Mouse (Mus musculus): ENCODE data around the gene Gnao1. TPM values are rescaled to one million over a fixed set of nuclear protein-coding genes. Genes with fewer than 3 reads are reported as not detected.

Gnao1 gene
- polyA plus RNA-seq, 1 experiment from 2014 or later = 2.8 TPM

DNA sequence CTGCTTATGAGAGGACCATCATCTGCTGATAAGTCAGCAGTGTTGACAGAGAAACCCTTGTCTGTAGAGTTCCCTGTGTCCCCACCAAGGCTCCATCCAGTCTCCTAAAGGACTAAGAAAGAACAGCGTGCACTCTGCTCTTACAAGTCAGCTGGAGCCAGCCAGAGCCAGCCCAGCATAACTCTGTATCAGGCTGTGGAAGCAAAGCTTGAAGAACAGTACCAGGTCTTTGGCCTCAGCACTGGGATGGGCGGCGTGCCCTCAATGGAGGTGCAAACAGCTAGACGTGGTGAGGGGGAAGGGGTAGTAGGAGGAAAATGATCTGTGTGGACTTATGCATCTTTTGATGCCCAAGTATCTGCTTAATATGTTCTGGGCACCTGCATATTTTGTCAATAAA, 32.8 kb downstream of the Gnao1 start:
- no peak for ATAC-seq (ENCODE audit: low FRiP score, low TSS enrichment)
- H3K9me3 ChIP-seq (ENCODE audit: low read length) = no peaks in the 10 kb centered on the region
- H3K36me3 ChIP-seq (ENCODE audit: insufficient read depth, low read length) = no peaks in the 10 kb centered on the region
- no peaks in the 10 kb centered on the region for H3K27me3 ChIP-seq (ENCODE audit: insufficient read depth, low read length)
- no peak overlapping the region for H3K4me2 ChIP-seq (replicated peaks; ENCODE audit: low read depth, low read length)
- 92% methylated on average over 4 of the region's 4 CpGs for WGBS
- H3K4me3 ChIP-seq (ENCODE audit: low read length) = no peak overlapping the region
- H3K4me1 ChIP-seq (ENCODE audit: insufficient read depth, low read length) = peaks cover 5% of the 10 kb centered on the region; the same call in 1 of the 2 replicates
- H3K27ac ChIP-seq (ENCODE audit: low read length) = no peak overlapping the region
- no peak overlapping the region for H3K9ac ChIP-seq (replicated peaks; ENCODE audit: low read length)

- H3K9me3 ChIP-seq (ENCODE audit: low read length) = no peaks in the 10 kb centered on the region
- H3K4me1 ChIP-seq (ENCODE audit: insufficient read depth, low read length) = peaks cover 8% of the 10 kb centered on the region; the same call in 1 of the 2 replicates
- H3K36me3 ChIP-seq (ENCODE audit: insufficient read depth, low read length) = no peaks in the 10 kb centered on the region
- 36% methylated on average over 12 of the region's 12 CpGs for WGBS
- peak; percentile 52; the same call in 1 of the 2 replicates for ATAC-seq (ENCODE audit: low FRiP score, low TSS enrichment)
- H3K27me3 ChIP-seq (ENCODE audit: insufficient read depth, low read length) = no peaks in the 10 kb centered on the region
- H3K4me2 ChIP-seq (replicated peaks; ENCODE audit: low read depth, low read length) = no peak overlapping the region
- no peak overlapping the region for H3K4me3 ChIP-seq (ENCODE audit: low read length)
- H3K27ac ChIP-seq (ENCODE audit: low read length) = no peak overlapping the region
- H3K9ac ChIP-seq (replicated peaks; ENCODE audit: low read length) = no peak overlapping the region
Observed at GRCm38 (mm10) chr8:93843858-93844502, 34.2 kb downstream of the Gnao1 start.

GRCm38 (mm10) chr8:93845186-93845585, 35.4 kb downstream of the Gnao1 start:
- Histone ChIP-seq H3K4me1 (ENCODE audit: insufficient read depth, low read length) (peaks cover 8% of the 10 kb centered on the region; the same call in 1 of the 2 replicates), H3K4me2 (replicated peaks; ENCODE audit: low read depth, low read length) (no peak overlapping the region), H3K27me3 (ENCODE audit: insufficient read depth, low read length) (no peaks in the 10 kb centered on the region), H3K36me3 (ENCODE audit: insufficient read depth, low read length) (no peaks in the 10 kb centered on the region), H3K9me3 (ENCODE audit: low read length) (no peaks in the 10 kb centered on the region), H3K4me3 (ENCODE audit: low read length) (no peak overlapping the region), H3K27ac (ENCODE audit: low read length) (no peak overlapping the region), H3K9ac (replicated peaks; ENCODE audit: low read length) (no peak overlapping the region)
- whole genome bisulfite sequencing = 85% methylated on average over 1 of the region's 1 CpGs
- ATAC-seq (ENCODE audit: low FRiP score, low TSS enrichment) = no peak

DNA sequence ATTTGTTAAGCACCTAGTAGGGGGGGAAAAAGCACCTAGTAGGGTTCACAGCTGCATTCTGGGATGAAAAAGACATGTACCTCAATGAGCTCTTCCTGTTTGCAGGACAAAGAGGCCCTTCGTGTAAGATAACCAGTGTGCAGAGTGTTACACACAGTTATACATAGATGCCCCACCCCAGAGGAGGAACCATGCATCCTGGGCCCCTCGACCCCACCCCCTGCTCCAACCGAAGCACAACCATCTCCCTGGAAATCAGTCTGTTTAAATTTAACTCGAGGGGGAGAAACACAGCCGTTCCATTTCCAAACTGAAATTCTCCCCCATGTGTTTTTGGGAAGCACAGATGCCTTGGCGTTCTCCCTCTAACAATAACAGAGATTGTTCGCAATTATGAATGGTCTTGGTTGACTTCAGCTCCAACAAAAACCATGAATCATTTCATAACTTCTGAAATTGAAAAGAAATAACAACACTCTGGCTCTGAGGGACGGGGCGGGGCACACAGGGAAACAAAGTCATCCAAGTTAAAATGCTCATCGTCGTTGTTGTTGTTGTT, 42.4 kb downstream of the Gnao1 start:
- Histone ChIP-seq H3K27ac (ENCODE audit: low read length) (no peak overlapping the region), H3K4me1 (ENCODE audit: insufficient read depth, low read length) (0 out of 2 replicates have a peak, but pooled peaks cover 7% of the 10 kb centered on the region), H3K27me3 (ENCODE audit: insufficient read depth, low read length) (no peaks in the 10 kb centered on the region), H3K4me2 (replicated peaks; ENCODE audit: low read depth, low read length) (no peak overlapping the region), H3K9me3 (ENCODE audit: low read length) (no peaks in the 10 kb centered on the region), H3K36me3 (ENCODE audit: insufficient read depth, low read length) (no peaks in the 10 kb centered on the region), H3K4me3 (ENCODE audit: low read length) (no peak overlapping the region), H3K9ac (replicated peaks; ENCODE audit: low read length) (no peak overlapping the region)
- 59% methylated on average over 11 of the region's 11 CpGs for WGBS
- ATAC-seq (ENCODE audit: low FRiP score, low TSS enrichment) = 0 out of 2 replicates have a peak, but pooled peaks have one; percentile 23

GRCm38 (mm10) chr8:93852851-93853461, 43.2 kb downstream of the Gnao1 start:
- ATAC-seq (ENCODE audit: low FRiP score, low TSS enrichment) = no peak
- Histone ChIP-seq H3K4me2 (replicated peaks; ENCODE audit: low read depth, low read length) (no peak overlapping the region), H3K9me3 (ENCODE audit: low read length) (no peaks in the 10 kb centered on the region), H3K4me3 (ENCODE audit: low read length) (no peak overlapping the region), H3K27me3 (ENCODE audit: insufficient read depth, low read length) (no peaks in the 10 kb centered on the region), H3K9ac (replicated peaks; ENCODE audit: low read length) (no peak overlapping the region), H3K36me3 (ENCODE audit: insufficient read depth, low read length) (no peaks in the 10 kb centered on the region), H3K27ac (ENCODE audit: low read length) (no peak overlapping the region), H3K4me1 (ENCODE audit: insufficient read depth, low read length) (0 out of 2 replicates have a peak, but pooled peaks cover 7% of the 10 kb centered on the region)
- WGBS = 85% methylated on average over 9 of the region's 9 CpGs

DNA sequence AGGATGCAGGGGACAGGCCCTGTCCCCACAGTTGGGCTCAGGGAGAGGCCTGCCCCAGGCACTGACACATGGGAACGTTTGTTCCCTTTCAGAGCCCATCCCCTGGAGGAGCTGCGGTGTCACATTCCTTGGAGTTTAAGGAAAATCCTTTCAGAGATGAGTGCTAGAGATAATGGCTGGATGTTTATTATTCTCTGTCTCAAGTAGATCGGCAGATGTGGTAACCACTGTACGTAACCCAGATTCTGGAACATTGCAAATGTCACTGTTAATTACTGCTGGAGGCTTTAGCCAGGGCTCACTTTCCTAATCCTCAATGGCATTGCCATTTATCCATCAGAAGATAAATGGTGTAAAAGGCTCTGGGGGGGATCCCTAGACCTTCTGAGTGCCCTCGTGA, 44.9 kb downstream of the Gnao1 start:
- H3K36me3 ChIP-seq (ENCODE audit: insufficient read depth, low read length) = no peaks in the 10 kb centered on the region
- no peak overlapping the region for H3K9ac ChIP-seq (replicated peaks; ENCODE audit: low read length)
- no peak overlapping the region for H3K4me3 ChIP-seq (ENCODE audit: low read length)
- 42% methylated on average over 5 of the region's 5 CpGs for WGBS
- no peak for ATAC-seq (ENCODE audit: low FRiP score, low TSS enrichment)
- no peaks in the 10 kb centered on the region for H3K27me3 ChIP-seq (ENCODE audit: insufficient read depth, low read length)
- no peak overlapping the region for H3K27ac ChIP-seq (ENCODE audit: low read length)
- 0 out of 2 replicates have a peak, but pooled peaks cover 3% of the 10 kb centered on the region for H3K4me1 ChIP-seq (ENCODE audit: insufficient read depth, low read length)
- H3K9me3 ChIP-seq (ENCODE audit: low read length) = no peaks in the 10 kb centered on the region
- no peak overlapping the region for H3K4me2 ChIP-seq (replicated peaks; ENCODE audit: low read depth, low read length)

DNA sequence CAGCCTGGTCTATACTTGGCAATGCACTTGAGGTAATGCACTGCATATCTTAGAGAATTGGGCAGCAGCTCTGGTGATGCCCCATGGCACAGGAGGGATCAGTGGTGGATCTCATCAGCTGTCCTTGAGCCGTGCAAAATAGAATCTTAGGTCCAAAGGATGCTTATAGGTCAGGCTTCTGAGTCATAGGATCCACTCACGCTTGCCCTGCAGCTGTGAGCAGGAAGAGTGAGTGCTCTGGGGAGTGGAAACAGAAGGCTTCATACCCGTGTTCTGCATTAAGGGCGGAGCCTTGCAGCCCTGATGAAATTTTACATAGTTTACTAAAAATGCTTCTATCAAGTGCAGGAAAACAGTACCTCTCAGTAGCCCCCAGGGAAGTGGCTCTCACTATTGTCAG, 45.5 kb downstream of the Gnao1 start:
- no peaks in the 10 kb centered on the region for H3K9me3 ChIP-seq (ENCODE audit: low read length)
- no peak overlapping the region for H3K4me2 ChIP-seq (replicated peaks; ENCODE audit: low read depth, low read length)
- no peaks in the 10 kb centered on the region for H3K27me3 ChIP-seq (ENCODE audit: insufficient read depth, low read length)
- ATAC-seq (ENCODE audit: low FRiP score, low TSS enrichment) = no peak
- H3K9ac ChIP-seq (replicated peaks; ENCODE audit: low read length) = no peak overlapping the region
- 0 out of 2 replicates have a peak, but pooled peaks cover 3% of the 10 kb centered on the region for H3K4me1 ChIP-seq (ENCODE audit: insufficient read depth, low read length)
- H3K4me3 ChIP-seq (ENCODE audit: low read length) = no peak overlapping the region
- H3K27ac ChIP-seq (ENCODE audit: low read length) = no peak overlapping the region
- no peaks in the 10 kb centered on the region for H3K36me3 ChIP-seq (ENCODE audit: insufficient read depth, low read length)
- 58% methylated on average over 4 of the region's 4 CpGs for WGBS

- Histone ChIP-seq H3K27ac (ENCODE audit: low read length) (no peak overlapping the region), H3K4me2 (replicated peaks; ENCODE audit: low read depth, low read length) (no peak overlapping the region), H3K9me3 (ENCODE audit: low read length) (no peaks in the 10 kb centered on the region), H3K4me3 (ENCODE audit: low read length) (no peak overlapping the region), H3K27me3 (ENCODE audit: insufficient read depth, low read length) (no peaks in the 10 kb centered on the region), H3K4me1 (ENCODE audit: insufficient read depth, low read length) (no peaks in the 10 kb centered on the region), H3K36me3 (ENCODE audit: insufficient read depth, low read length) (no peaks in the 10 kb centered on the region), H3K9ac (replicated peaks; ENCODE audit: low read length) (no peak overlapping the region)
- ATAC-seq (ENCODE audit: low FRiP score, low TSS enrichment) = no peak
- 80% methylated on average over 4 of the region's 4 CpGs for WGBS
Observed at GRCm38 (mm10) chr8:93857144-93857543, 47.4 kb downstream of the Gnao1 start.

DNA sequence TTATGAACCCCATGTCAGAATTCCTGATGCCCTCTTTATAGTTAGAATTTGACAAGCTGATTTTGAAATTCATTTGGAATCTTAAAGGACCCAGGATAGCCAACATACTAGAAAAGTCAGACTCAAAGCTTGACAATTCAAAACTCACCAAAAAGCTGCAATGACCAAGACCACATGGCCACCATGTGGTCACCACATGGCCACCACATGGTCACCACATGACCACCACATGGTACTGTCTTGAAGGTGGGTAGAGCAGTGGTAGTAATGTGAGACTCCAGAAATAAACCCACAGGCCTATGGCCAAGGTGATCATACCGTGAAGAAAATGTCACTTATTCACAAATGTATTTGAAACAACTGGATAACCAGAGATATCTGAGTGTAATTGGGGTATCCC, 48.5 kb downstream of the Gnao1 start:
- 97% methylated on average over 1 of the region's 1 CpGs for WGBS
- H3K36me3 ChIP-seq (ENCODE audit: insufficient read depth, low read length) = no peaks in the 10 kb centered on the region
- H3K4me2 ChIP-seq (replicated peaks; ENCODE audit: low read depth, low read length) = no peak overlapping the region
- H3K4me1 ChIP-seq (ENCODE audit: insufficient read depth, low read length) = no peaks in the 10 kb centered on the region
- H3K9ac ChIP-seq (replicated peaks; ENCODE audit: low read length) = no peak overlapping the region
- no peak overlapping the region for H3K27ac ChIP-seq (ENCODE audit: low read length)
- no peaks in the 10 kb centered on the region for H3K27me3 ChIP-seq (ENCODE audit: insufficient read depth, low read length)
- H3K4me3 ChIP-seq (ENCODE audit: low read length) = no peak overlapping the region
- ATAC-seq (ENCODE audit: low FRiP score, low TSS enrichment) = no peak
- no peaks in the 10 kb centered on the region for H3K9me3 ChIP-seq (ENCODE audit: low read length)

- H3K4me2 ChIP-seq (replicated peaks; ENCODE audit: low read depth, low read length) = no peak overlapping the region
- H3K27ac ChIP-seq (ENCODE audit: low read length) = no peak overlapping the region
- no peak overlapping the region for H3K4me3 ChIP-seq (ENCODE audit: low read length)
- no peak overlapping the region for H3K9ac ChIP-seq (replicated peaks; ENCODE audit: low read length)
- WGBS = 34% methylated on average over 4 of the region's 4 CpGs
- ATAC-seq (ENCODE audit: low FRiP score, low TSS enrichment) = no peak
- no peaks in the 10 kb centered on the region for H3K27me3 ChIP-seq (ENCODE audit: insufficient read depth, low read length)
- H3K4me1 ChIP-seq (ENCODE audit: insufficient read depth, low read length) = no peaks in the 10 kb centered on the region
- H3K9me3 ChIP-seq (ENCODE audit: low read length) = no peaks in the 10 kb centered on the region
- H3K36me3 ChIP-seq (ENCODE audit: insufficient read depth, low read length) = no peaks in the 10 kb centered on the region
Observed at GRCm38 (mm10) chr8:93860020-93860419, 50.3 kb downstream of the Gnao1 start.
